Mouse (Mus musculus) megakaryocyte, adult 5-6 weeks (primary cell): ENCODE measurements around the gene Neurl2. TPM values are rescaled to one million over a fixed set of nuclear protein-coding genes. Genes with fewer than 3 reads are reported as not detected.
"Not testable (repeated sequence)": the region's sequence is repeated elsewhere in the genome, so short reads cannot be mapped to it uniquely, and the experiment has no call there.

Source experiments
- ATAC-seq: 2 replicates; pipeline ENCODE4 v1.8.0; 2016; ENCODE audit warnings: mild to moderate bottlenecking, inconsistent platforms; ENCODE audit not compliant: poor library complexity, severe bottlenecking
- total RNA-seq, 2 experiments: library from RNA; stranded (forward) in 1 of 2; stranded (reverse) in 1 of 2; fragments of 153-499, 151-499 nt in 1 of 2; fragments of 221-1000, 200-1000 nt in 1 of 2; gene quantifications; 2 replicates each; pipeline versions ENCODE4 v1.2.3 to v1.2.4; 2015 to 2017

The Neurl2 gene
- 2.7 and 3.4 TPM in 2 replicates for total RNA-seq (2015)
- total RNA-seq (2017) = 1.6 and 1.8 TPM in 2 replicates

DNA sequence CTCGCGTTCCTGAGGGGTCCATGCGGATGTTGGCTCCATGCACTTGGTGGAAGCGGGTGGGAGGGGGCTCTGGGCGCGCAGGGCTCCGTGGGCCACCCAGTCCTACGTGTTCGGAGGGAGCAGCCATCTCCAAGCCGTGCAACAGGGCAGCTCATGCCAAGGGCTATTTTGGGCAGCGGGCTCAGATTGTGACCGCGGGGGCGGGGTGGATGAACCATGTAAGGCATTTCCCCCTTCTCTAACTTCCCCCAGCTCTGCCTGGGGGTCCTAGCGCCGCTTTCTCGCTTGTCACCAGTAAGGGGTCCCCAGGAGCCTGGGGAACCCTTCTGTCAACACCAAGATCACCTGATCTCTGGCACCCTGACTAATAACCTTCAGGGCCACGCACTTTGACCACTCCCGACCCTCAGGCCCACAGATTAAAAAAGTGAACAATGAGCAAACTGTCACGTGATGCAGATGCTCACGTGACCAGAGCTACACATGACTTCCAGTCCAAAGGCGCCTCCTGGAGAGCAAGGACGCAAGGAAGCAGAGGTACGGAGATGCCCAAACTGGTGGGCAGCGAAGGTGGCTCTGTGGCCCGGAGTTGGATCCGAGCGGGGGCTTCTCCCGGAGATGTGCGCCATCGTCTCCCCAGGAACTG lies at the start of gene Neurl2:
TSS of gene Neurl2 (minus strand) at position 143 of the 646 bp plus-strand sequence.
- peak; percentile 62 for ATAC-seq

DNA sequence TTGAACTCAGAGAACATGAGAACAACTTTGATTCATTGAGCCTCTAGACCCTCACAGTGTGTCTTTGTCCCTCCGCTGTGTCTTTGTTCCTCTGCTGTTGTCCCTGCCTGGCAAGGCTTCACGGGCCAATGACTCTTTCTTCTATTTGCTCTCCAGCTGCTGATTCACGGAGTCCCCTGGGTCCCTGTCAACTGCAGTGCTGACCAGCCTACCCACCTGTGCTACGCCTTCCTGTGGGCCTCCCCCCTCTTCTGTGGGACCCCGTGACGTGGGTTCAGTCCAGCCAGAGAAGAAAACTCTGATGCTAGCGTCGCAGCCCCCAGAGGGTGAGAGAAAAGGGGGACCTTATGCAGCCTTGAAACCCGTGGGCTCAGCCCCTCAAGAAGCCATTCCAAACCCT lies 49.4 kb upstream of the Neurl2 start:
- no peak for ATAC-seq

DNA sequence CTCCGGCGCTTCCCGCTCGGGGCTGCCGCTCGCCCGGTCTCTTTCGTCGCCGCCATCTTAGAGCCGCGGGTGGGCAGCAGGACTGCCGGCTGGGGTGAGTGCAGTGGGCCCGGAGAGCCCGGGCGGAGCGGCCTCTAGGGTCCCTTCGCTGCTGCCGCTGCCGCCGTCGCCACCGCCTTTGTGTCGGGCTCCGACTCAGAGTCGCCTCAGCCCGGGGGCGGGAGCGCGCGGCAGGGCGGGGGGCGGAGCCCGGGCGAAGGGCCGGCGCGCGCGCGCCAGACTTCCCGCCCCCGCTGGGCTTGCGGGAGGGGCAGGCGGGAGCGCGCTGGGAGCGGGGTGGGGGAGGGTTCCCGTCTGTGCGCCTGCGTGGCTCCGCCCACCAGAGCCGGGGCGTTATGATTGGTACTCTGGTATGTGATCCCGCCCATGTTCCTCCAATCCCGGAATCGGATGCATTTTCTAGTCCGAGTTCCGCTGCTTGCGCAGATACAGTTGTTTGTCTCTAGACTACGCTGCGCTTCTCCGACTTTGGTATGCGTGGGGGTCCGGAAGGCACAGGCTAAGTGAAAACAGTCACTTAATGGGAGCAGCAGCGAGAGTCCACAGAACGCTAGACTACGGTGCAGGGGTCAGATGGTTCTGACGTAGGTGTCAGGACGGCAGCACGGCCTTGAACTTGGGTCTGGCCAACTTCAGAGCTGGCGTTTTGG lies 46.5 kb upstream of the Neurl2 start:
- ATAC-seq = peak; percentile 85

GRCm38 (mm10) chr2:164879228-164879567 lies 45.9 kb upstream of the Neurl2 start, which contains the start of gene Pcif1:
Gene Pcif1 (plus strand): TSS chr2:164879304.
- peak; percentile 59 for ATAC-seq

DNA sequence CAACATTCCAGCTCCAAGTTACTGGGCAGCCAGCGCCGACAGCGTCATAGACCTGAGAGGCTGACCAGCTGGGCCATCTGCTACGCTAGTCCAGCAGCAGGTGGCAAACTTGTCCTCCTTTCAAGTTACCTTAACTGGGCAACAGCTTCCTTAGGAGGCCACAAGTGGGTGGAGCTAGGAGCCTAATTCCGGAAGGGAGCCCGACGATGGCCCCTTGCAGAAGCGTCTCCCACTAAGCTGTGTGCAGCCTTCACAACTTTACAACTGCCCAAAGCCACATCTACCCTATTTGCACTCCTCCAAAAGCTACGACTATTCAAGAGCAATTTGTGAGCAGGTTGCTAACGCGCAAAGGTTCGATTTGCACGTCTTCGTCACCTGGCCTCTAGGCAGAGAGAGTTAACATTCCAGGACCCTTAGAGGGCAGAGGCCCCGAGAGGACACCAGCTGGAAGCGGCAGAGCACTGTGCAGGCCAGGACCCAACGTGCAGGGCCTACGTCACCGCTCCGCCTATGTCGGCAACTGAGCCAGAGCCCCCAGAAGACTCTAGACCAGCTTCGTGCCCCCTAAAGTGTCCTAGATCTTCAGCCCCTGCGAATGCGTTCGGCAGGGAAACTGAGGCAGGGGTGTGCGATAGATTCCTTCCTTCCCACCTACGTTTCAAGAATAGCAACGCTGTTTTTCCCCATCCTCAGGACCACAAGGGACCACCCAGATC lies 45.4 kb upstream of the Neurl2 start:
- peak; percentile 58 for ATAC-seq

DNA sequence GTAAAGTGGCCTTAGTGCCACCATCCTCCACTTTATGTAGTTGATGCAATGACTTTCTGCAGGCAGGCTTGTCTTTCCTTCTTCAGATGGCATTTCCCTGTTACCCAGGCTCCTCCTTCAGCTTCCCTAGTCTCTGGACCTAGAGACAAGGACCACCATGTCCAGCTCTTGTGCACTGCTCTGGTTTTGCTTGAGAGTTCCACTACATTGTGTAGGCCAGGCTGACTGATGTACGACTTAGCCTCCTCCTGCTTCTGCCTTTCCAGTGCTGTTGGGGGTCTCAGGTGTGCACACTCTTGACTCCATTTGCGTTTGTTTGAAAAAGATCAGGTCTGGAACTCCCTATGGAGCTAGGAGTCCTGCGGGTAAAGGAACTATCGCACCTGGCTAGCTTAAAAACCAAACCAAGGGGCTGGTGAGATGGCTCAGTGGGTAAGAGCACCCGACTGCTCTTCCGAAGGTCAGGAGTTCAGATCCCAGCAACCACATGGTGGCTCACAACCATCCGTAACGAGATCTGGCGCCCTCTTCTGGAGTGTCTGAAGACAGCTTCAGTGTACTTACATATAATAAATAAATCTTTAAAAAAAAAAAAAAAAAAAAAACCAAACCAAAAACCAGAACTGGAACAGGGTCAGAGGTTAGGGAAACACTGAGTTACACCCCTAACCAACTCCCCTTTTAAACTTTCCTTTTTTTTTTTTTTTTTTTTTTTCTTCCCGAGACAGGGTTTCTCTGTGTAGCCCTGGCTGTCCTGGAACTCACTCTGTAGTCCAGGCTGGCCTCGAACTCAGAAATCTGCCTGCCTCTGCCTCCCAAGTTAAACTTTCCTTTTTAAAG lies 44.3 kb upstream of the Neurl2 start:
- ATAC-seq = not testable (repeated sequence)

- ATAC-seq = not testable (repeated sequence)
Observed at GRCm38 (mm10) chr2:164875648-164876047, 42.4 kb upstream of the Neurl2 start.

GRCm38 (mm10) chr2:164874239-164874769 lies 41.0 kb upstream of the Neurl2 start:
- no peak for ATAC-seq

DNA sequence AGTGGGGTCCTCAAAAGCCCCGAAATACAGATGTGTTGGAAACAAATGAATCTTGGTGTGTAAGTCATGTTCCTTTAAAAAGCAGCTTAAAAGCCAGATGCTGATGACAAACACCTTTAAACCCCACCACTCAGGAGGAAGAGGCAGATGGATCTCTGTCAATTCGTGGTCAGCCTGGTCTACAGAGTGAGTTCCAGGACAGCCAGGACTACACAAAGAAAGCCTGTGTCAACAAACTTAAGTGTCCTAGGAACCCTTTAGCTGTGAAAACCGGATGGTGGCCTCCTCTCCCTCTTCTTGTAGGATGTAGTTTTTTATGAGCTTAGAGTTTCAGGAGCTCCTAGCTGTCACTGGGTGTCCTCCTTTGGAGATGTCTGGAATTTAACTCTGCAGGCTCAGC lies 40.4 kb upstream of the Neurl2 start:
- no peak for ATAC-seq

GRCm38 (mm10) chr2:164871602-164872303 lies 38.5 kb upstream of the Neurl2 start:
- ATAC-seq = no peak

DNA sequence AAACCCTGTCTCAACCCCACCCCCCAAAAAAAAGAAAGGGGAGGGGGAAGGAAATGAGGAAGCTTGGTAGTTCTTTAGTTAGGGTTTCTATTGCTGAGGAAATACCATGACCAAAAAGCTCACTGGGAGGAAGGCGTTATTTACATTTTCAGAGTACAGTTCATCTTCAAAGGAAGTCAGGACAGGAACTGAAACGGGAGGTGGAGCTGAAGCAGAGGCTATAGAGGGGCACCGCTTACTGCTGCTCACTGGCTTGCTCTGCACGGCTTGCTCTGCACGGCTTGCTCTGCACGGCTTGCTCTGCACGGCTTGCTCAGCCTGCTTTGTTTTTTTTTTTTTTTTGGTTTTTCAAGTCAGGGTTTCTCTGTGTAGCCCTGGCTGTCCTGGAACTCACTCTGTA lies 35.2 kb upstream of the Neurl2 start:
- peak; percentile 82 for ATAC-seq

DNA sequence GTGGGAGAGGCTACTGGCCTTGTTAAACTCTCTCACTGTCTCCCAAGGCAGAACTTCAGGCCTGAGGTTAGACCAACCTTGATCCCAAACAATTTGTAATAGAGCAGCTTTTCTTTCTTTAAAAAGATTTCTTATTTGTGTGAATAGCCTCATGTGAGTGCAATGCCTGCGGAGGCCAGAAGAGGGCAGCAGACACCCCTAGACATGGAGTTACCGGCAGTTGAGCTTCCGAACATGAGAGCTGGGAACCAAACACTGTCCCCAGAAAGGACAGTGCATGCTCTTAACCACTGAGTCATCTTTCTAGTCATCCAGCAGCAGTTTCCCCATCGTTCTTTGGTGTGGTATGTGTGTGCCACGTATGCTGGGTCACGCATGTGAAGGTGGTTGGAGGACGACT lies 34.3 kb upstream of the Neurl2 start:
- ATAC-seq = no peak

- ATAC-seq = peak; percentile 57
Observed at GRCm38 (mm10) chr2:164866741-164867551, 33.7 kb upstream of the Neurl2 start.

- no peak for ATAC-seq
Observed at GRCm38 (mm10) chr2:164864593-164864992, 31.3 kb upstream of the Neurl2 start.

GRCm38 (mm10) chr2:164863411-164863810 lies 30.2 kb upstream of the Neurl2 start:
- ATAC-seq = not testable (repeated sequence)

DNA sequence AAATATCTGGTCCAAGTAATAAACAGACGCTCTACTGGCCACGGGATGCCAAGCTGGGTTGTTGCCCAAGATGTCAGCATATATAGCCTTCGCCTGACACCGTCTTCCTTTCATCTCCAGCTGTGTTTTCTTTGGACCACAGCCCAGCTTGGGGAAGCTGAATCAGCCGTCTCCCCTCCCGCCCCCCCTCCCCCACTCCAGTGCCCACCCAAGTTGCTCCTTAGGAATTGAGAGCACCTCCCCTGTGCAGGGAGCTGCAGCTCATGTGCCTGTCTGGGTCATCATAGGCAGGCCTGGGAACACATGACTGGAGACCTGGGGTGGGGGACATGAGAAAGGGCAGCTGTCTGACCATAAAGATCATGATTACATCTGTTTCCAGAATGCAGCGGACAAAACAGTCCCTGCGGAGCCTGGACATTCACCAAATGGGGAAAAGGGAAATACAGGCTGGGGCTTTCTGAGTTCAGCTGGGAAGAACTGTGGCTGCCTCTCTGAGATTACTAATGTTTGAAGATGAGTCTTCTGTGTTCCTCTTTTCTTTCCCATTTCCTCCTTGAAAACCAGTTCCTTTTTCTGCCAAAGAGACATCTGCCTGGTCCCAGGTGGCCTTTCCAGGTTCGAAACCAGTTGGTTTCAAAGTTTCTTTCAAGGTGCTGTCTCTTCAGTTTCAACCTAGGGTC lies 29.1 kb upstream of the Neurl2 start:
- peak; percentile 61 for ATAC-seq

- no peak for ATAC-seq
Observed at GRCm38 (mm10) chr2:164861094-164861493, 27.8 kb upstream of the Neurl2 start.

- ATAC-seq = no peak
Observed at GRCm38 (mm10) chr2:164859640-164860432, 26.6 kb upstream of the Neurl2 start.
